Mouse (Mus musculus): ENCODE measurements around the gene Rad21l.
"Not testable (repeated sequence)": the region's sequence is repeated elsewhere in the genome, so short reads cannot be mapped to it uniquely, and the experiment has no call there.

Gene Rad21l

DNA sequence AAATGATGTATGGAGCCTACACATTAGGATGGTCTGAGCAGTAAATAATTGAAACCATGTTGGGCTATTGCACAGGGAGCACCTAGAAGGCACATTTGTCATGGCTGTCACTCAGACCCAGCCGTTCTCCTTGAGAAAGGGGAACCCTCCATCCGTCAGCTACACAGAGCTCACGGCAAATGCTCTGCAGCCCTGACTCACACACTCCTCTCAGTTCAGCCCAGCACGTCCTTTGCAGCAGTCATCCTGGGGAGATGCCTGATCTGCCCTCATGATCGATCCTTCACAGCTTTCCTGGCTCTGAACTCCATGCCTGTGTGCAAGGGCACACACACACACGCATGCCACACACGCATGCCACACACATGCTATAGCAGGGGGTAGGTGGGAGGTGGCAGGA is 39.0 kb downstream of the Rad21l start:
- DNase-seq (ENCODE audit: low spot score): no peak

DNA sequence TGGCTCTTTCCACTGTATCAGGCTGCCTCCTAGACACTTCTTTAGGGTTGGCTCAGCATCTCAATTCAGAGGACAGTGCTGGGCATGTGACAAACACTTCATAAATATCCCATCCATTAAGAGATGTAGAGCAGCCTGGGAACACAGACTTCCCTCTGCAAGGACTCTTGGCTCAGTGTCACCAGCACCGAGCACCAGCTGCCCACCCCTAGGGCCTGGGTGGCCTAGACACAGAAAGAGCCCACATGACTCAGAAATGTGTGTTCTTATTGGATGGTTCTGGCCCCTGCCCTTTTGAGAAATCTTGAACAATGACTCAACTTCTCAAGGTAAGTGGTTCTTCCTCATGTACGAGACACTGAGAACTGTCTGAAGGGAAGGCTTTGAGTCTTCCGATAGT is 40.3 kb downstream of the Rad21l start:
- DNase-seq (ENCODE audit: low spot score): no peak

DNA sequence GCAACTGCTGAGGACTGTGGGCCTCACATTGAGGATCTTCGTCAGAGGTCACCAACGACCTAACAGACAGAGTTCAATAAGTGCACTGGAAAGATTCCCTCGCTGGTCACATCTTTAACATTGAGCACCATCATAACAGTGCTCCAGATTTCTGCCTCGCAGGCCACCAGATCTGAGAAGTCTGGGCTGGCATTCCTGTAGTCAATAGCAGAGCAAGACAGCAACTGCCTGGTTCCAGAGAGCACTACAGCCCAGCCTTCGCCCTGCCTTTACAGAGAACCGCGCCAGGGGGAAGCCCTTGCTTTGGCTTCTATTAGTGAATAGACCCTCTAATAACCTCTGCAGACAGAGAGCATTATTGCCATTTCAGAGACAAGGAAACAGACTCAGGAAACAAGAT is 42.0 kb downstream of the Rad21l start:
- DNase-seq (ENCODE audit: low spot score): no peak

DNA sequence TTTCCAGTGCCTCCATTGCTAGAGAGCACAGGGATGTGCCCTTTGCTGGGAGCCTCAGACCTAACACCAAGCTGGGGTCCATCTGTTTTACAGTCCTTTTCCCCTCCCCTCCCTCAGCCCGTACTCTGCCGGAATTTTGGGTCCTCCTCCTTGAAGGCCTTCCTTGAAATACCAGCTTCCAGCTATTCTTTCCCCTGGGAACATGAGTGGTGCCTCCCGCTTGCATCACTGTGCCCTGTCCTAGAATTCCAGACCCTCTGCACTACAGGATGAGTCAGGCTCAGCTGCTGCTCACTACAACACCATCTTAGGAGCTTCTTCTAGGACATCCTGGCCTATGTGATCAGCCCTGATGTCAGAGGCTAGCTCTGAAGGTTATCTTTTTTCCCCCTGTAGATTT is 44.6 kb downstream of the Rad21l start:
- DNase-seq (ENCODE audit: low spot score): no peak

DNA sequence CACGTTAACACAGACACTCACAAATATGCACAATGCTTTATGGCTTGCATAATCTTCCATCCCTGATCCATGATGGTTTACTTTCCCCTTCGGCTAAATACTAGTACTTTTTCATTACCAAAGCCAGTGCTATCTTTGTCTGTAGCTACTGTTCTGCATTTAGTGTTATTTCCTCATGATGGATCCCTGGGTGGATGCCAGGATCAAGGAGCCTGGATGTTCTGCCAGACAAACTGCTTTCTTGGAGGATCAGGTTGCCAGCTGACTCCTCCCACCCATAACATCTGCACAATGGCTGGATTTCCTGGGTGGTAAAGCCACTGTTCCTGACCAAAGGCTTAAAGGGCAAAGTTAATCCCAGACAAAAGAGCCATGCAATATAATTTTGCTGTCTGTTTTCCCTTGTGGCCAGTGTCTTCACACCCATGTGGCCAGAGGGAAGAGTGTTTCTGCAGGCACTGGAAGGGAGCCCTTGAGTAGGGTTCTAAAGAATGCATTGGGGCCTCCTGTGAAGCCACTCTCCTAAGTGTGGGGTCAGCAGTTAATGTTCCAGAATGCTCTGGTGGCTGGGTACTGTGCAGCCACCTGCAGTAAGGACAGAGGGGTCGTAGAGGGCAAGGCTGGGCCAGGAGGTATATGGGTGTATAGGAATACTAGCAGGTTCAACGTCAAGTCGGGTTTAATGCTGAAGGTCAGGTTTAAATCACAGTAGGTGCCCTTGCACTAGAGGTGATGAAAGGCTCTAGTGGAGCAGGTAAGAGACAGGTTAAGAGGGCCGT is 51.6 kb downstream of the Rad21l start:
- DNase-seq (ENCODE audit: low spot score): no peak

DNA sequence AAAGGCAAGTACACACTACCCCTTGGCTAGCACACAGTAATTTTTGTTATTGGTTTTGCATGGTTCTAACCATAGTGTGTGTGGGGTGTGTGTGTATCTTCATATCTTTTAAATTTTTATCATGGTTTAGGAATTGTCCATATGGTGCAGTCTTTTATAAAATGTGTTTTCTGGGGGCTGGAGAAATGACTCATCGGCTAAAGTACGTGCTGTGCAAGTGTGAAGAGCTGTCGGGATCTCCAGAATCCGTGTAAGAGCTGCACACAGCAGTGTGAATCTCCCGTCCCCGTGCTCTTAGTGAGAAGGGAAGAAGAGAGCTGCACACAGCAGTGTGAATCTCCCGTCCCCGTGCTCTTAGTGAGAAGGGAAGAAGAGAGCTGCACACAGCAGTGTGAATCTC is 52.6 kb downstream of the Rad21l start:
- not testable (repeated sequence) for DNase-seq (ENCODE audit: low spot score)

DNA sequence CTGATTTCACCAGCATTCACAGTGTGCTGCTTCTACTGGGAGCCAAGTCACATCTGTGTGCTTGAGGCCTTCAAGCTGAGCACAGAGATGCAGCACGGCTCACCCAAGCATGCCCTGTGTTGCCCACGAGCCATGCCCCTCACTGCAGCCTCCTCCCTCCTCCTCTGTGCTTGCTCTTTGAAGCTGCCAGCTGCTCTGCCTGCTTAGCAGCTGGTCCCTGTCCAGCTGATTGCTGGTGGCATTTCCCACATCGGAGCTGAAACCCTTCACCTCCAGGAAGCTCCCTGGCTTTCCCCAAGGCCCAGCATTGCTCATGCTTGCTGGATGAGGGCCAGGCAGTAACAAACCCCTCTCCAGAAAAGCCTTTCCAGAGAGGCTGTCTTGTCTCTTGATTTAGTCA is 58.4 kb downstream of the Rad21l start:
- no peak for DNase-seq (ENCODE audit: low spot score)

DNA sequence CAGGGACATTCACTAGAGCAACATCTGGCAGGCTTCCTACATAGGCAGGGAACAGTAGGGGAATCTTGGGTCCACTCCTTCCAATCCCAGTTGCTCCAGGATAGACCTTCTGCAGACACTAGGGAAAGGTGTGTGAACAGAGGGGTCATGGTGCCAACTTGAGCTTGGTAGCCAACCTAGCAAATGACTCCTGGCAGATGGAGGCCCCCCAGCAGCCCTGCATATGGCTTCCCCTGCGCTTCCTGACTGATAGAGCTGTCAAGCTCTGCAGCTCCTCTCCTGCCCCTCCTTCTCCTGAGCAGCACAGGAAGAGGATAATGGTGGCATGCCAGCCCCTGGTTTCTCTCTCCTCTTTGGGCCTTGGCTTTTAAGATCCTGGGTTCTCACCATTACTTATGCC is 59.9 kb downstream of the Rad21l start:
- DNase-seq (ENCODE audit: low spot score): no peak

DNA sequence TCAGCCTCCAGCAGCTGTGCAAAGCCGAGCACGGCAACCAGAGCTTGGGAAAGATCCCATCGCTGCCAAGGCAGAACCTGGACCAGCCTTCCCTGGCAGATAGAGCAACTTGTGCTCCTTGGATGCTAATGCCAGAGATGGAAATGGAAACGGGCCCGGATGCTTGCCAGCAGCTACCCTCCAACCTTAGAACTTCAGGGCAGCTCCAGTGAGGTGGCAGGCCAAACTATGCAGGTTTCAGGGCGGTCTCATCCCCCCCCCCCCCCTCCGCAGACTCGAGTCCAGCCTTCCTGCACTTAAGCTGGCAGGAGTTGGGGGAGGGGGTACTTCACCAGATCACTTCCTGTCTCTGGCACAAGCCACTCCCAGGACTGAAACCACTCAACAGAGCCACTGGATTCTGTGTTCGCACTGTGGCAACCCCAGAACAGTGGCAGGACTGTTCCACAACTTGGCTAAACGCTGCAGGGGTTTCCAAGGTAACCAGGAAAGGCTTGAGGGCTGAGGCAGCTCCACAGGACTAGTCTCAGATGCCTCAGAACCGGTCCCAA is 62.8 kb downstream of the Rad21l start:
- DNase-seq (ENCODE audit: low spot score): no peak

DNA sequence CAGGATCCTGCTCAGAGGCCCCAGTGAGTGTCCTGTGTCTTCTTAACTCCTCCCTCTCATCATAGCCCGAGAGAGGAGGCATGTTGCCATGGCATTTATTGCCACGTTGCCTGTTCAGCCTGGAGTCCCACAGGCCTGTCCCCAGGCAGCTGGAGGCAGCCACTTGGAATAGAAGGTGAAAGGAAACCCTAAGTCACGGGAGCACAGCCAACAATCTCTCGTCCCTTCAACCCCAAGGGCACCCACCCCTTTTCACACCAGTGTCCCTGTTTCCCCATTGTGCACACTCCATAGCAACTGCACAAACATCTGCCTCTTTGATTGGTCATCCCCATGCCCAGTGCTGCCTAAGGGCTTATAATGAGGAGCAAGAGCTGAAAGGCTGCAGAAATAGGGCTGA is 64.7 kb downstream of the Rad21l start:
- no peak for DNase-seq (ENCODE audit: low spot score)

DNA sequence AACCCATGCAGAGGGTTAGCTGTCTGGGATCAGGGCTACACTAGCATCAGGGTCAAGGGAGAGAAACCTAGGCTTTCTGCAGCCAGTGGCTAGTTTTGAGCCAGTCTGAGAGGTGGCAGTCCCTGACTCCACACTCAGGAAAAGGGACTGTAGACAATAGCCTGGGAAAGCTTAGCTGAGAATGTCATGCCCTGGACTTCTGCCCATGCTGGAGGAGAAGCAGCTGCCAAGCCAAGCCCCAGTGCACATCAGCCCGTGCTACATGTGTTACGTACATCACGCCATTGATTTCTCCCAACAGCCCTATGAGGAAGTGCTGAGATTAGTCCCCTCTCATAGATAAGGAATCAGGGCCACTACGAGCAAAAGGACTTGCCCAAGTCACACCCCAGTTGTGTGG is 66.2 kb downstream of the Rad21l start:
- DNase-seq (ENCODE audit: low spot score): no peak

DNA sequence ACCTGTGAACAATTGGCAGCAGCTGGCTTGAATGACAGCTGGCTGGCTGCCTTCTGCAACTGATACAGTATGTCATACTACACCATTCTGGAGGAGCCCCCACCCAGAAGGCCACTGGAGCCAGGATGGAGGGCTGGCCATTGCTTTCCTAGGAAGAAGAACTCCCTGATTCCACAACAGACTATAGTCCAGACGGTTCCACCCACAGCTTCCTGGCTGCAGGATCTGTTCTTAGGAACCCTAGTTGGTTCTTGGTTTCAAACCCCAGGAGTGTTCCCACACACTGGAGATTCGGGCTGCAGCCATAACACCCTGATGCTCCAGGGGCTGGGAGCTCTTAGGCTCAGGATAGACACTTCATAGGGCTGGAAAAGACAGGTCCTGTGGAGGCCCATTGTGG is 70.3 kb downstream of the Rad21l start:
- DNase-seq (ENCODE audit: low spot score): no peak
